Mouse (Mus musculus) liver, embryonic 14.5 days (tissue): ENCODE results near the gene Catsper3. TPM values are rescaled to one million over a fixed set of nuclear protein-coding genes. Genes with fewer than 3 reads are reported as not detected.

Experiments used
- ATAC-seq: fragments of 200-750 bp; cut with Nextera tagmentation; 2 replicates; pipeline ENCODE4 v1.8.0; 2017; ENCODE audit warnings: moderate number of reproducible peaks, mild to moderate bottlenecking, moderate library complexity; ENCODE audit not compliant: insufficient read depth
- DNase-seq, 3 experiments: peaks; one replicate each; pipeline ENCODE4 v3.0.0-alpha.2; 2012 to 2013; ENCODE audit warnings: low read depth in 3 of 3, low spot score in 3 of 3
- H3K27ac ChIP-seq: fragments of 300-500 bp; sonication (generic); 2 replicates; pipeline ENCODE4 v1.5.1; 2014; ENCODE audit warnings: moderate library complexity, mild to moderate bottlenecking, control low read depth, inconsistent platforms
- H3K27me3 ChIP-seq: fragments of 300-500 bp; sonication (generic); 2 replicates; pipeline ENCODE4 v1.6.1; 2014; ENCODE audit warnings: mild to moderate bottlenecking, low read length, moderate library complexity; ENCODE audit not compliant: control insufficient read depth, insufficient read depth
- H3K36me3 ChIP-seq: fragments of 300-500 bp; sonication (generic); replicated peaks from 2 replicates; pipeline ENCODE4 v1.6.1; 2014; ENCODE audit warnings: low read depth; ENCODE audit not compliant: control insufficient read depth, insufficient read depth
- H3K4me1 ChIP-seq, 2 experiments: fragments of 200-500 bp in 1 of 2; fragments of 300-500 bp in 1 of 2; sonication (generic) in 1 of 2; replicated peaks; 2 replicates each; pipeline ENCODE4 v1.6.1; 2012 to 2014; ENCODE audit warnings: antibody characterized with exemption in 1 of 2, inconsistent platforms in 1 of 2, low read length in 1 of 2; ENCODE audit not compliant: control insufficient read depth in 2 of 2, insufficient read depth in 2 of 2
- H3K4me2 ChIP-seq: fragments of 300-500 bp; sonication (generic); 2 replicates; pipeline ENCODE4 v1.6.1; 2014; ENCODE audit warnings: low read depth, mild to moderate bottlenecking, control low read depth, moderate library complexity
- H3K4me3 ChIP-seq, 2 experiments: fragments of 200-500 bp in 1 of 2; fragments of 300-500 bp in 1 of 2; sonication (generic) in 1 of 2; 2 replicates each; pipeline ENCODE4 v1.5.1; 2012 to 2014; ENCODE audit warnings: low read depth in 2 of 2, low read length in 2 of 2, mild to moderate bottlenecking in 2 of 2, control low read depth in 1 of 2, inconsistent platforms in 1 of 2, moderate library complexity in 1 of 2; ENCODE audit not compliant: insufficient read depth in 1 of 2
- H3K9ac ChIP-seq: fragments of 300-500 bp; sonication (generic); replicated peaks from 2 replicates; pipeline ENCODE4 v1.6.1; 2014; ENCODE audit warnings: mild to moderate bottlenecking, control low read depth, moderate library complexity
- H3K9me3 ChIP-seq: fragments of 300-500 bp; sonication (generic); 2 replicates; pipeline ENCODE4 v1.6.1; 2016; ENCODE audit warnings: low read length, mixed read lengths; ENCODE audit not compliant: control insufficient read depth
- CTCF ChIP-seq: IDR thresholded peaks from 2 replicates; pipeline ENCODE4 v1.5.1; 2016; ENCODE audit warnings: antibody characterized with exemption, low read depth, control low read depth
- EP300 ChIP-seq: IDR thresholded peaks from 2 replicates; pipeline ENCODE4 v1.6.1; 2016; ENCODE audit warnings: antibody characterized with exemption, low read depth
- WGBS: fragments of 180-500 bp; shearing (Covaris S2); extraction: QIAGEN DNeasy Blood & Tissue Kit; methylation state at CpG from one replicate; pipeline ENCODE4 v1.1.7; 2014; ENCODE audit not compliant: insufficient replicate concordance; 5-methylcytosine and 5-hydroxymethylcytosine counted together
- polyA plus RNA-seq, 2 experiments: library from polyadenylated mRNA; depleted of rRNA in 1 of 2; stranded (reverse) in 1 of 2; unstranded in 1 of 2; fragments of >200 nt; fragmentation: Nextera tagmentation in 1 of 2; extraction: Ambion mirVana in 1 of 2; gene quantifications; 2 replicates each; pipeline versions ENCODE4 v1.2.1 to v1.2.3; 2012 to 2014

Catsper3 gene
- polyA plus RNA-seq, 2 experiments: 0.03 to 0.13 TPM

DNA sequence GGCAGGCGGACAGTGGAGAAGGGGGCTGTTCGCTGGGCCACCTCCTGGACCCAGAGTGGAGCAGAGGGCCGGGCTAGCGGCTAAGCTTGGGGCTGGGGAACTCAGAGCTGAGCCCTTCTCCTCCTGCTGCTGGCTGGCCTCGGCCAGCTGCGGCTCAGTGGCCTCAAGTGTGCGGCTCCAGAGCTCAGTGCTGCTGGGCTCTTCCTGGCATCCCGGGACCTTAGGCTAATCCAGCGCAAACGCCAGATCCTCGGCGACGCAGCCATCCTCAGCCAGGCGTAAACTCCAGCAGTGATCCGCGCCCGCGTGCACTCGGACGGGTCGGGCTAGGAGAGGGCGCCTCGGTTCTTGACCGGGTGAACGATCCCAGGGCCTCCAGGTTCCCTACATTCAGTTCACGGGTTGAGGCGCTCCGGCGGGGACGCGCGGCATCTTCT lies 40.9 kb downstream of the Catsper3 start:
- Histone ChIP-seq H3K36me3 (no peaks in the 10 kb centered on the region), H3K27me3 (peaks cover 76% of the 10 kb centered on the region), H3K4me2 (no peak overlapping the region), H3K9ac (no peak overlapping the region), H3K27ac (no peak overlapping the region), H3K4me1 (no peaks in the 10 kb centered on the region), H3K4me3 (no peak overlapping the region), H3K9me3 (no peaks in the 10 kb centered on the region)
- WGBS: 5% methylated on average over 32 of the region's 32 CpGs
- TF ChIP-seq CTCF (no peak), EP300 (no peak)
- no peak for ATAC-seq
- no peak for DNase-seq

DNA sequence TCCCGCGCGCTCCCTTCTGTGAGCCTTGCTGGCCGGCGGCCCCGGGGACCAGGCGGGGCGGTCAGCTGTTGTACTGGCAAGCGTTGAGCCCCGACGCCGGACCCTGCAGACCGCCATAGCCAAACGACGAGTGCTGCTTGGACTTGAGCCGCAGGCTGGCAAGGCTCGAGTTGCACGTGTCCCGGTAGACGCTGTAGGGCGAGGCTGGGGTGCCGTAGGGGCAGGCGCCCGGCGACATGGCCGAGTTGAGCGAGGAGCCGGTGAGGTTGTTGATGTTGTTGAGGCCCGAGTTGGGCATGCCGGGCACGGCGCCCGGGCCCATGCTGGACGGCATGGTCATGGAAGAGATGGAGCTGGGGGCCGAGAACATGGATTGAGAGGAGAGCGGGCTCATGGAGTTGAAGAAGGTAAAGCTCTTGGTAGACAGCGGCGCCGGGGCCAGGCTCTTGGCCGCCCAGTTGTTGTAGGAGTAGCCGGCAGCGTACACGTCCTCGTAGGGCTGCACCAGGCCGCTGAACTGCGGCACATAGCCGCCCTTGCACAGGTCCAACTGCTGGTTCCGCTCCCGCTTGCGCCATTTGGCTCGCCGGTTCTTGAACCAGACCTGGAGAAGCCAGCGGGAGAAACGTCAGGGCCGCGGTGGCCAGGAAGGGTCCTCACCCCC lies 41.8 kb downstream of the Catsper3 start:
- H3K4me3 ChIP-seq: no peak overlapping the region
- H3K4me2 ChIP-seq: no peak overlapping the region

DNA sequence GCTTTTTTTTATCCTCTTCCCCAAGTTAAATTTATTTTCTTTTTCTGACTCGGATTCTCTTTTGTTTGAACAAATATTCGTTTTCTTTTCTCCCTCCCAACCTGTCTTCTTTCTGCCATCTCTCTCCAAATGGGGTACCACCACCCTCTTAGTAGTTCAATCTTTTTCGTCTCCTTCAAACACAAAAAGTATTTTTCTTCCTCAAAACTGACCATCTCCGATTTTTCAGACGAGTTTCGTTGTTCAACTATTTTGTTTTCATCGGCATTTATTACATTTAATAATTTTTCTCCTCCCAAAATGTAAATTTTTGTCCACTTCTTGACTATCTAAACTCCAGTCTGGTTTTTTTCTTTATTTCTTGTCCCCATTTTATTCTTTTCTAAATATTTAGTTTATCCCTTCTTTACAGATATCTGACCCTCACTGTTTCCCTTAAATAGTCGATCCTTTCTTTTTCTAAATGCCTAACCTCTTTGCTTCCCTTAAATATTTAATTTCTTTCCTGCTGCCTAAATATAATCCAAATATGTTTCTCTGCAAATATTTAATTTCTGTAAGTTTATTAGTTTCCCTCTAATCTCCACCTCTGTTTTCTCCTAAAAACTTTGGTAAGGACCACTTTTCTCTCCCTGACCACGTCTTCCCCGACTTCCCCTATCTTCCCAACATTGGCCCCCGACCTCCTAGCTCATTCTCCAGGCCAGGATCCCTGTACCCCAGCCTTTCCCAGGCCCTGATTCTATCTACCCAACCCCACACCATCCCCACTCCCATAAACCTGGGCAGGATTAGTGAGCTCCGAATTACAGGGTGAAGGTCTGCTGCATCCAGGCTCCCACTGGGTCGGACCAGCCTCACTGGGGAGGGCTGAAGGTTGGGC lies 42.7 kb downstream of the Catsper3 start:
- no peaks in the 10 kb centered on the region for H3K4me1 ChIP-seq
- DNase-seq (no peak), ATAC-seq (no peak)
- H3K27me3 ChIP-seq: peaks cover 94% of the 10 kb centered on the region
- H3K9me3 ChIP-seq: no peaks in the 10 kb centered on the region
- WGBS: 8% methylated on average over 13 of the region's 13 CpGs
- H3K36me3 ChIP-seq: no peaks in the 10 kb centered on the region
- no peak overlapping the region for H3K9ac ChIP-seq
- H3K4me2 ChIP-seq: no peak overlapping the region
- no peak overlapping the region for H3K27ac ChIP-seq
- TF ChIP-seq CTCF (no peak), EP300 (no peak)
- no peak overlapping the region for H3K4me3 ChIP-seq

More for the DNA sequence above, 41.8 kb downstream of the Catsper3 start:
- Histone ChIP-seq H3K4me1 (no peaks in the 10 kb centered on the region), H3K27me3 (peaks cover 85% of the 10 kb centered on the region), H3K36me3 (no peaks in the 10 kb centered on the region), H3K9ac (no peak overlapping the region), H3K9me3 (no peaks in the 10 kb centered on the region), H3K27ac (no peak overlapping the region)
- ATAC-seq (no peak), DNase-seq (no peak)
- WGBS: 3% methylated on average over 56 of the region's 56 CpGs
- TF ChIP-seq EP300: no peak
- no peak for TF ChIP-seq CTCF

GRCm38 (mm10) chr13:55827679-55828140 lies 43.3 kb downstream of the Catsper3 start:
- no peak for DNase-seq
- no peak overlapping the region for H3K9ac ChIP-seq

More at GRCm38 (mm10) chr13:55827679-55828140, 43.3 kb downstream of the Catsper3 start:
- Histone ChIP-seq H3K4me2 (no peak overlapping the region), H3K9me3 (no peaks in the 10 kb centered on the region), H3K36me3 (no peaks in the 10 kb centered on the region), H3K4me1 (no peaks in the 10 kb centered on the region), H3K4me3 (no peak overlapping the region), H3K27me3 (peaks cover 97% of the 10 kb centered on the region), H3K27ac (no peak overlapping the region)
- no peak for ATAC-seq
- 4% methylated on average over 6 of the region's 6 CpGs for WGBS
- TF ChIP-seq EP300 (no peak), CTCF (no peak)
